Mouse (Mus musculus): ENCODE results near the gene Dnajb5.

Dnajb5 gene

GRCm38 (mm10) chr4:42952563-42952962 is 2.9 kb downstream of the Dnajb5 start:
- TF ChIP-seq GATA4 (IDR thresholded peaks at IDR 0.05; ENCODE audit: insufficient replicate concordance, low read length) = no peak

GRCm38 (mm10) chr4:42953435-42954094 is 4.0 kb downstream of the Dnajb5 start:
- TF ChIP-seq GATA4 (IDR thresholded peaks at IDR 0.05; ENCODE audit: insufficient replicate concordance, low read length) = no peak

GRCm38 (mm10) chr4:42954297-42954696 is 4.7 kb downstream of the Dnajb5 start:
- no peak for TF ChIP-seq GATA4 (IDR thresholded peaks at IDR 0.05; ENCODE audit: insufficient replicate concordance, low read length)

GRCm38 (mm10) chr4:42955200-42955599 is 5.6 kb downstream of the Dnajb5 start:
- no peak for TF ChIP-seq GATA4 (IDR thresholded peaks at IDR 0.05; ENCODE audit: insufficient replicate concordance, low read length)

- no peak for TF ChIP-seq GATA4 (IDR thresholded peaks at IDR 0.05; ENCODE audit: insufficient replicate concordance, low read length)
These were observed 7.0 kb downstream of the Dnajb5 start for GRCm38 (mm10) chr4:42956581-42956980.

- no peak for TF ChIP-seq GATA4 (IDR thresholded peaks at IDR 0.05; ENCODE audit: insufficient replicate concordance, low read length)
These were observed 7.7 kb downstream of the Dnajb5 start for GRCm38 (mm10) chr4:42957306-42957705.

GRCm38 (mm10) chr4:42957979-42958378 is 8.4 kb downstream of the Dnajb5 start:
- no peak for TF ChIP-seq GATA4 (IDR thresholded peaks at IDR 0.05; ENCODE audit: insufficient replicate concordance, low read length)

- TF ChIP-seq GATA4 (IDR thresholded peaks at IDR 0.05; ENCODE audit: insufficient replicate concordance, low read length) = no peak
These were observed 9.3 kb downstream of the Dnajb5 start for GRCm38 (mm10) chr4:42958942-42959341.

- TF ChIP-seq GATA4 (IDR thresholded peaks at IDR 0.05; ENCODE audit: insufficient replicate concordance, low read length) = no peak
These were observed 9.8 kb downstream of the Dnajb5 start for GRCm38 (mm10) chr4:42959382-42959781.

- no peak for TF ChIP-seq GATA4 (IDR thresholded peaks at IDR 0.05; ENCODE audit: insufficient replicate concordance, low read length)
These were observed 12.0 kb downstream of the Dnajb5 start for GRCm38 (mm10) chr4:42961592-42961991.

GRCm38 (mm10) chr4:42963480-42963879 is 13.9 kb downstream of the Dnajb5 start:
- no peak for TF ChIP-seq GATA4 (IDR thresholded peaks at IDR 0.05; ENCODE audit: insufficient replicate concordance, low read length)

- TF ChIP-seq GATA4 (IDR thresholded peaks at IDR 0.05; ENCODE audit: insufficient replicate concordance, low read length) = no peak
These were observed 15.6 kb downstream of the Dnajb5 start for GRCm38 (mm10) chr4:42965039-42965719.

GRCm38 (mm10) chr4:42969304-42969703 is 19.7 kb downstream of the Dnajb5 start, which contains the start of gene 1700022I11Rik:
TSS of gene 1700022I11Rik (plus strand) at chr4:42969604.
- no peak for TF ChIP-seq GATA4 (IDR thresholded peaks at IDR 0.05; ENCODE audit: insufficient replicate concordance, low read length)

GRCm38 (mm10) chr4:42972952-42973351 is 23.3 kb downstream of the Dnajb5 start:
- TF ChIP-seq GATA4 (IDR thresholded peaks at IDR 0.05; ENCODE audit: insufficient replicate concordance, low read length) = no peak

GRCm38 (mm10) chr4:42973868-42974267 is 24.3 kb downstream of the Dnajb5 start:
- no peak for TF ChIP-seq GATA4 (IDR thresholded peaks at IDR 0.05; ENCODE audit: insufficient replicate concordance, low read length)

- no peak for TF ChIP-seq GATA4 (IDR thresholded peaks at IDR 0.05; ENCODE audit: insufficient replicate concordance, low read length)
These were observed 28.4 kb downstream of the Dnajb5 start for GRCm38 (mm10) chr4:42978062-42978461.
